8 mouse cellular contexts compared by ENCODE assay signal in genomic region chr2:122937922-122938321, GRCm38 (mm10).
DNase-seq lines count a peak whose midpoint lies in the region; ATAC-seq and TF ChIP-seq lines count a peak whose summit lies in the region.

No protein-coding gene starts in this region.

- H3K27ac ChIP-seq in heart, adult 2 months: no peak overlapping the region
- H3K27ac ChIP-seq in midbrain, embryonic 16.5 days (ENCODE audit: low read length): no peak overlapping the region

- WGBS in heart, adult 2 months: 29% methylated on average over 4 of the region's 4 CpGs
- WGBS in midbrain, embryonic 16.5 days: 48% methylated on average over 4 of the region's 4 CpGs

- no peak for DNase-seq in heart, adult 2 months
- DNase-seq in heart, adult 18-20 months: no peak
- DNase-seq in ovary, postnatal 36 days (ENCODE audit: low spot score): peak; percentile 8
- no peak for DNase-seq in ovary, adult 18-20 months (ENCODE audit: low spot score)
- peak; percentile 22 for DNase-seq in embryo, embryonic 11 days
- DNase-seq in right cerebral cortex, postnatal 36 days (ENCODE audit: low spot score in 2 of 2): peak; percentile 7 to 12
- no peak for DNase-seq in gastrocnemius, postnatal 25 days

- no peak for ATAC-seq in midbrain, embryonic 16.5 days

- H3K4me3 ChIP-seq in heart, adult 2 months: no peak overlapping the region
- no peak overlapping the region for H3K4me3 ChIP-seq in midbrain, embryonic 16.5 days (ENCODE audit: low read depth, low read length)

- TF ChIP-seq EP300 in heart, adult 2 months (IDR thresholded peaks at IDR 0.05; ENCODE audit: insufficient read depth, low read depth, low read length): no peak

- H3K27me3 ChIP-seq in heart, adult 2 months (ENCODE audit: control insufficient read depth, insufficient read depth, low read length): no peaks in the 10 kb centered on the region
- H3K27me3 ChIP-seq in midbrain, embryonic 16.5 days (ENCODE audit: control insufficient read depth, insufficient read depth, low read depth, low read length): no peaks in the 10 kb centered on the region

- H3K36me3 ChIP-seq in heart, adult 2 months (ENCODE audit: control insufficient read depth, insufficient read depth, low read length): no peaks in the 10 kb centered on the region
- no peaks in the 10 kb centered on the region for H3K36me3 ChIP-seq in midbrain, embryonic 16.5 days (ENCODE audit: control insufficient read depth, insufficient read depth, low read length)

- no peak overlapping the region for H3K4me2 ChIP-seq in midbrain, embryonic 16.5 days (ENCODE audit: low read length)

- no peaks in the 10 kb centered on the region for H3K4me1 ChIP-seq in heart, adult 2 months (ENCODE audit: control insufficient read depth, insufficient read depth, low read length)
- no peaks in the 10 kb centered on the region for H3K4me1 ChIP-seq in midbrain, embryonic 16.5 days (ENCODE audit: control insufficient read depth, insufficient read depth, low read length)

- H3K9me3 ChIP-seq in midbrain, embryonic 16.5 days (replicated peaks; ENCODE audit: control insufficient read depth, low read length, poor library complexity, severe bottlenecking): no peaks in the 10 kb centered on the region

- H3K79me2 ChIP-seq in heart, adult 2 months (replicated peaks; ENCODE audit: control insufficient read depth, insufficient read depth, low read length): no peaks in the 10 kb centered on the region

- TF ChIP-seq CTCF in heart, adult 2 months (IDR thresholded peaks at IDR 0.05): peak; percentile 59

- TF ChIP-seq POLR2A in heart, adult 2 months (IDR thresholded peaks at IDR 0.05; ENCODE audit: insufficient read depth, low read depth, low read length): no peak

- H3K9ac ChIP-seq in heart, adult 2 months (ENCODE audit: low read depth, low read length): no peak overlapping the region
- H3K9ac ChIP-seq in midbrain, embryonic 16.5 days (ENCODE audit: low read depth, low read length): no peak overlapping the region

- intact Hi-C loops in heart, adult 2 months (cut with DNase I): no loop called here

Comparison
In these comparisons a context has a peak if more than half of its experiments do, and no peak if none do; other contexts are left out.
1. DNase-seq: peak in ovary, postnatal 36 days (single experiment), embryo, embryonic 11 days (single experiment) and right cerebral cortex, postnatal 36 days (2 of 2); none in heart, adult 2 months (0 of 2), heart, adult 18-20 months (0 of 2), ovary, adult 18-20 months (single experiment) and gastrocnemius, postnatal 25 days (single experiment).